Mouse (Mus musculus) cerebellum, adult 2 months (tissue): Measurements from ENCODE around the gene Mdfi.

Experiments
- CTCF ChIP-seq: fragments of 200-500 bp; IDR thresholded peaks from 2 replicates; pipeline ENCODE4 v1.5.1; 2011; ENCODE audit warnings: low read depth, mild to moderate bottlenecking, control low read depth, low read length, moderate library complexity, borderline replicate concordance; ENCODE audit not compliant: insufficient read depth
- POLR2A ChIP-seq: fragments of 200-500 bp; IDR thresholded peaks from 2 replicates; pipeline ENCODE4 v1.6.1; 2011; ENCODE audit warnings: low read length, control low read depth, borderline replicate concordance; ENCODE audit not compliant: insufficient read depth

GRCm38 (mm10) chr17:47777141-47777540 lies 57.4 kb downstream of the Mdfi start:
- TF ChIP-seq POLR2A (no peak), CTCF (no peak)
